Mouse (Mus musculus): ENCODE data around the gene Pofut1. TPM values are rescaled to one million over a fixed set of nuclear protein-coding genes. Genes with fewer than 3 reads are reported as not detected.

Pofut1 gene
- total RNA-seq (2014; rRNA removed): 6.9 and 10.1 TPM in 2 replicates
- 8.4 and 14.2 TPM in 2 replicates for polyA plus RNA-seq (2012; rRNA removed)

DNA sequence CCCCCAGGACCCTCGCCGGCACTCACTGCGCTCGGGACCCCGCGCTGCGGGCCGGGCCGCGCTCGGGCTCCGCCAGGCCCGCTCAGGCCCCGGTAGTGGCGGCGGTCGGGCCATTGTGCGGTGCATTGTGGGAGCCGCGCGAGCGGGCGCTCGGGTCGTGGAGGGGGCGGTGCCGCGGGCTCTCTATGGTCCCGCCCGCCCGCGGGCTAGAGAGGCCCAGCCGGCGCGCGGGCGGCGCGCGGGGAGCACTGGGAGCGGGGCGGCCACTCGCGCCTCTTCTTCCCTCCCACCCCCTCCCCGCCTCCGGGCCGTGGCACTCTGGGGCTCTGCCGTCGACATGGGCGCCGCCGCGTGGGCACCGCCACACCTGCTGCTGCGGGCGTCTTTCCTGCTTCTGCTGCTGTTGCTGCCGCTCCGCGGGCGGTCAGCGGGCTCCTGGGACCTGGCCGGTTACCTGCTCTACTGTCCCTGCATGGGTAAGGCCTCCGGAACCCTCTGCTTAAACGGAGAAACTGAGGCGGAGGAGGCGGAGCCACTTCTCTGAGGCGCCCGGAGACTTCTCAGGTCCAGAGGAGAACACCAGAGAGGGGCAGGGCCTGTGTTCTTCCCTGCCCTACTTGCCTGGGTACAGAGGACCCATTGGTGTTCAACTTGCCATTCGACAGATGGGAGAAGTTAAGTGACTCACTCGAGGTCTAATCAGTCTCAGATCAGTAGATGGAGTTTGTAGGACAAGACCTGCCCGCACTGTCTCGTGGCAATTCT, at the start of gene Pofut1, which contains the start of gene Plagl2:
TSS of gene Pofut1 (plus strand) at position 284 of the 765 bp plus-strand sequence.
TSS of gene Plagl2 (minus strand) at position 177 of the 765 bp plus-strand sequence.
- H3K4me1 ChIP-seq (ENCODE audit: control insufficient read depth, insufficient read depth, low read length): peaks cover 17% of the 10 kb centered on the region

GRCm38 (mm10) chr2:153194255-153194654, 47.1 kb upstream of the Pofut1 start:
- TF ChIP-seq CTCF (IDR thresholded peaks at IDR 0.05; ENCODE audit: low read depth, low read length): no peak
- TF ChIP-seq POLR2A (IDR thresholded peaks at IDR 0.05; ENCODE audit: extremely low read depth, insufficient read depth, low read length): no peak
- 99% methylated on average over 3 of the region's 3 CpGs for WGBS
- no peaks in the 10 kb centered on the region for H3K4me1 ChIP-seq (ENCODE audit: control insufficient read depth, insufficient read depth, low read length)
- no peak overlapping the region for H3K4me3 ChIP-seq (ENCODE audit: insufficient read depth, low read depth, low read length)
- DNase-seq (ENCODE audit: extremely low read depth, low read depth, low spot score): no peak
- no peak overlapping the region for H3K27ac ChIP-seq (replicated peaks; ENCODE audit: insufficient read depth, low read depth, low read length)
- no peak overlapping the region for H3K9ac ChIP-seq (ENCODE audit: low read depth, low read length)
- H3K79me2 ChIP-seq (ENCODE audit: control insufficient read depth, insufficient read depth, low read length): no peaks in the 10 kb centered on the region
- H3K36me3 ChIP-seq (ENCODE audit: control insufficient read depth, insufficient read depth, low read length): peaks cover 29% of the 10 kb centered on the region; the same call in 1 of the 2 replicates
- H3K27me3 ChIP-seq (ENCODE audit: control insufficient read depth, insufficient read depth, low read length): no peaks in the 10 kb centered on the region

More for the DNA sequence above, at the start of gene Pofut1, which contains the start of gene Plagl2:
- Histone ChIP-seq H3K27ac (replicated peaks; ENCODE audit: insufficient read depth, low read depth, low read length) (peak within 1 kb of the TSS; percentile 87), H3K9ac (ENCODE audit: low read depth, low read length) (peak within 1 kb of the TSS; percentile 99), H3K4me3 (ENCODE audit: insufficient read depth, low read depth, low read length) (peak within 1 kb of the TSS; percentile 99), H3K79me2 (ENCODE audit: control insufficient read depth, insufficient read depth, low read length) (peaks cover 14% of the 10 kb centered on the region; the same call in 1 of the 2 replicates), H3K36me3 (ENCODE audit: control insufficient read depth, insufficient read depth, low read length) (0 out of 2 replicates have a peak, but pooled peaks cover 2% of the 10 kb centered on the region), H3K27me3 (ENCODE audit: control insufficient read depth, insufficient read depth, low read length) (no peaks in the 10 kb centered on the region)
- TF ChIP-seq CTCF (IDR thresholded peaks at IDR 0.05; ENCODE audit: low read depth, low read length) (peak; percentile 44), POLR2A (IDR thresholded peaks at IDR 0.05; ENCODE audit: extremely low read depth, insufficient read depth, low read length) (peak; percentile 41; the same call in 1 of the 2 replicates)
- 1% methylated on average over 71 of the region's 72 CpGs for WGBS
- peak; percentile 62 for DNase-seq (ENCODE audit: extremely low read depth, low read depth, low spot score)

GRCm38 (mm10) chr2:153198485-153198884, 42.8 kb upstream of the Pofut1 start:
- Histone ChIP-seq H3K79me2 (ENCODE audit: control insufficient read depth, insufficient read depth, low read length) (no peaks in the 10 kb centered on the region), H3K36me3 (ENCODE audit: control insufficient read depth, insufficient read depth, low read length) (peaks cover 26% of the 10 kb centered on the region; the same call in 1 of the 2 replicates), H3K9ac (ENCODE audit: low read depth, low read length) (no peak overlapping the region), H3K4me3 (ENCODE audit: insufficient read depth, low read depth, low read length) (no peak overlapping the region), H3K4me1 (ENCODE audit: control insufficient read depth, insufficient read depth, low read length) (no peaks in the 10 kb centered on the region), H3K27ac (replicated peaks; ENCODE audit: insufficient read depth, low read depth, low read length) (no peak overlapping the region), H3K27me3 (ENCODE audit: control insufficient read depth, insufficient read depth, low read length) (no peaks in the 10 kb centered on the region)
- no peak for DNase-seq (ENCODE audit: extremely low read depth, low read depth, low spot score)
- no peak for TF ChIP-seq CTCF (IDR thresholded peaks at IDR 0.05; ENCODE audit: low read depth, low read length)
- no peak for TF ChIP-seq POLR2A (IDR thresholded peaks at IDR 0.05; ENCODE audit: extremely low read depth, insufficient read depth, low read length)
- 57% methylated on average over 5 of the region's 5 CpGs for WGBS

GRCm38 (mm10) chr2:153199114-153199513, 42.2 kb upstream of the Pofut1 start:
- Histone ChIP-seq H3K4me1 (ENCODE audit: control insufficient read depth, insufficient read depth, low read length) (no peaks in the 10 kb centered on the region), H3K27me3 (ENCODE audit: control insufficient read depth, insufficient read depth, low read length) (no peaks in the 10 kb centered on the region), H3K36me3 (ENCODE audit: control insufficient read depth, insufficient read depth, low read length) (peaks cover 29% of the 10 kb centered on the region; the same call in 1 of the 2 replicates), H3K79me2 (ENCODE audit: control insufficient read depth, insufficient read depth, low read length) (no peaks in the 10 kb centered on the region), H3K4me3 (ENCODE audit: insufficient read depth, low read depth, low read length) (no peak overlapping the region), H3K27ac (replicated peaks; ENCODE audit: insufficient read depth, low read depth, low read length) (no peak overlapping the region), H3K9ac (ENCODE audit: low read depth, low read length) (no peak overlapping the region)
- TF ChIP-seq POLR2A (IDR thresholded peaks at IDR 0.05; ENCODE audit: extremely low read depth, insufficient read depth, low read length) (no peak), CTCF (IDR thresholded peaks at IDR 0.05; ENCODE audit: low read depth, low read length) (no peak)
- DNase-seq (ENCODE audit: extremely low read depth, low read depth, low spot score): peak; percentile 21
- WGBS: 83% methylated on average over 2 of the region's 2 CpGs

GRCm38 (mm10) chr2:153202766-153203165, 38.6 kb upstream of the Pofut1 start:
- Histone ChIP-seq H3K27ac (replicated peaks; ENCODE audit: insufficient read depth, low read depth, low read length) (no peak overlapping the region), H3K9ac (ENCODE audit: low read depth, low read length) (no peak overlapping the region), H3K36me3 (ENCODE audit: control insufficient read depth, insufficient read depth, low read length) (peaks cover 37% of the 10 kb centered on the region), H3K27me3 (ENCODE audit: control insufficient read depth, insufficient read depth, low read length) (no peaks in the 10 kb centered on the region), H3K79me2 (ENCODE audit: control insufficient read depth, insufficient read depth, low read length) (no peaks in the 10 kb centered on the region), H3K4me1 (ENCODE audit: control insufficient read depth, insufficient read depth, low read length) (no peaks in the 10 kb centered on the region), H3K4me3 (ENCODE audit: insufficient read depth, low read depth, low read length) (no peak overlapping the region)
- DNase-seq (ENCODE audit: extremely low read depth, low read depth, low spot score): no peak
- WGBS: 90% methylated on average over 1 of the region's 1 CpGs
- TF ChIP-seq POLR2A (IDR thresholded peaks at IDR 0.05; ENCODE audit: extremely low read depth, insufficient read depth, low read length): no peak
- no peak for TF ChIP-seq CTCF (IDR thresholded peaks at IDR 0.05; ENCODE audit: low read depth, low read length)

Measured in liver, adult 2 months (tissue).